Mouse (Mus musculus) cerebellum, postnatal 10 days (tissue): Measurements from ENCODE around the gene Pard3.

ENCODE experiments used
- DNase-seq, 2 experiments: peaks; one replicate each; pipeline ENCODE4 v3.0.0; 2021; ENCODE audit warnings: mixed read lengths in 2 of 2

Pard3 gene

DNA sequence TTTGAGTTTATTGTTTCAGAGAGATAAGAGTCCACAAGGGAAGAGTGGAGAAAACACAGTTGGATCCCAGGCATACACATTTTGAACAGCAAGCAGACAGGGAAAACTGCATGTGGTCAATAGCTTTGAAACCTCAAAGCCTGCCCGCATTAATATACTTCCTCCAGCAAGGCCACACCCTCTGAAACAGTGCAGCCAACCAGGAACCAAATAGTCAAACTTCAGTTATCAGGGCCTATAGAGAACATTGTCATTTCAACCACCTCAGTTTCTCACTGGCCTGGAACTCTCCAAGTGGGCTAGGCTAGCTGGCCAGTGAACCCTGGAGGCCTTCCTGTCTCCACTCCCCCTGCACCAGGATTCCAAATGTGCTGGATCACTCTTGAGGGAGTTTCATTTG, 442.6 kb downstream of the Pard3 start:
- no peak for DNase-seq

DNA sequence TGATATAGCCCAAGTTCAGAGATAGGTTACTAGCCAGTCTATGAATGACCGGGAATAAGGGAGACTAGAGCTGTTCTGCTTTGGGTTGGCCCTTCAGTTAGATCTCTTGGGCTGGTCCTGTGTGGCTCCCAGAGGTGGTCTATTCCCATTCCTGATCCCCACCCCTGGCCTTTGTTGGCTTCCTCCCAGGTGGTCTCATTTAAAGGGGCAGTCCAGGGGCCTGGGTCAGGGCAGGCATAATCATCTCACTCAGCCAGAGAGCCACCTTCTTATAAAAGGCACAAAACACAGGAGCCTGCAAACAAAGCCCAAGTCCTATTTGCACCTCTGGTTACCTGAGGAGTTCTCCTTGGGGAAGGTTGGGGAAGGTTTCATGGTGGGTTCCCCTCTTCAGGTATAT, 447.6 kb downstream of the Pard3 start:
- DNase-seq: no peak

DNA sequence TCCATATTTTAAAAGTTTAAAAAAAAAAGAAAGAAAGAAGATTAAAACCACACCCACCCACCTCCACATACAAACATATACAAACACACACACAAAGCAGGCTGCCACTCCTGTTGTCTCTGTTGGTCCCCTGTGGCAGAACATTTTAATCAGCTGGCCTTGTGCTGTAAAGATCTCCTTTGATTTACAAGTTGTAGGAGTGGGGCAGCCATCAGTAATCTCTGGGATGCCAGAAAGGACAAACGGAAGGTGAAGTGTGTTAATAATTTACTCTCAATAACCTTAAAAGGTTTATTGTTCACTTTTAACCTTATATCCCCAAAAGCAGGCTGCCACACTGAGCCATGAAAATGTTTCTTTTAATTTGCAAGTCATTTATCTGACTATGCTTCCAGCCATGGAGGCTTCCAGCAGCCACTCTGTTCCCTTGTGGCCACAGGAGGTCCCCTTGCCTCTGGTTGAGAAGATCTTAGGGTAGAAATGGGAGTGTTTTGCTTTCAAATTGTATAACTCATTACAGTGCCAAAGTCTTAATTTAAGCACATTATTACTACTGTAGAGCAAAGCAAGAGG, 448.4 kb downstream of the Pard3 start:
- DNase-seq: no peak

DNA sequence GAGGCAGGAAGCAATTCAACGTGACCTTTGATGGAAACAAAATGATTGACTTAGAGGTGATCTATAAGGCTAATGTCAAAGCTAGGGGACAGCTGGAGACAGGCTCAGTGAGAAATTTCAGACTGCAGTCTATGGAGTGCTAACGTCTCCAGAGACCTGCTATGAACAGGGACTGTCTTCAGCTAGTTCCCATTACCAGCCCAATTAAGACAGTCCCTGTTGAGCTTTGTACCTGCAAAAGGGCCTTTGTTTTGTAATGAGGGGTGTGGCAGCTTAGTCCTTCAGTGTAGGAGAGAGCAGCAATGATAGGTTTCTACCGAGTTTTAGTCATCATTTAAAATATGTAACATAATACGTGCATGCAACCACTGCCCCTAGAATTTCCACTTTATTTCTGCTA, 448.9 kb downstream of the Pard3 start:
- no peak for DNase-seq

DNA sequence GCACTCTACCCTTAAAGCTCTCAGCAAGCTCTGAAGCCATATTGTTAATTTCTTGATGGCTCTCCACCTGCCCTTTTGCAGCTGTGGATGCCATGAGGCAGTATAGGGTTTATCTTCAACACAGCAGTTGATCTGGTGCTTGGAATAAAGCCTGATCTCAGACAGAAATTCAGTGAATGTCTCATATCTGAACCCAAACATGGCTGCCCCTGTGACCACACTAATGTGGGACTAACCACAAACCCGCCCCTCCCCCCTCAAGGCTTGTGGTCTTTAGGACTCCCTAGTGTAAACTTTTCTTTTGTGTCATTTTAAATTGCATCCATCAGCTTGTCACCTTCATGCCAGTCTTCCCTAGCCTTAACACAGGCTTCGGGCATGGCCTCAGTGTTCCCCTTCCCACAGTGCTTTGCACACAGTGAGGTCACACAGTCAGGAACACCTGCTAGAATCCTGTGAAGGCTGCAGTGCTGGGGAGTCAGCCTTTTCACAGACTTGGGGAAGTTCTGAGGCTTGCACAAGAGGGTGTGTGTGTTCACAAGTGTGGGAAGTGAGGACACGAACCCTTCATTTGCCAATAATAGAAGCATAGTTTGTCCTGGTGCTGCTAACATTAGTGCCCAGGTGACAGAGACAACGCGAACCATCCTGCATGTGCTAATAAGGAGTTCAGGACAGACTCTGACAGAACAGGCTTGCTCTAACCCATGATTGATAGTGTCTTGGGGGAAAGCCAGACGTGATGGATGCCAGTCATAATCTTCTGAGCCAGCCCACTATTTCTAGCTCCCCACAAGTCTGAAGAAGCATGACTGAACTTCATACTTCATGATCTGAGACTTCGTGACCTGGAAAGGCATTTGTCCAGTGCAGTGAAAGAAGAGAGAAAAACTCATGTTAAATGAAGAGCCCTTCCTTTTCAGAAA, 451.4 kb downstream of the Pard3 start:
- no peak for DNase-seq

DNA sequence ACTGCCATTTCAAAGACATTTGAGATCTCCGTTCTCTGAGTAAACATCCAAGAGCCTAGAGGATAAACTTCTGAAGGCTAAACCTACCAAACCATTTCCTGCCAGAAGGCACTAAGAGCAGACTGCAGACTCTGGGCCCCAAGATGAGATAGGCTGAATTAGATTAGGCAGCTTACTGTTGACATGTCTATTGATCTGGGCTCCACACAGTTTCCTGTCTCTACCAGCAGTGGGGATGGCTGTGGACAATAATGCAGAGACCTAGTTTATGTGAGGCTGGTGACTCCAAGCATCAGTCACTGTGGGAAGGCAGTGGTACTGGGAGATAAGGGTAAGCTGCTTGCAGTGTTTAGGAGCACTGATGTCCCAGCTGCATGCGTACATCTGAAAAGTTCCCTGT, 452.4 kb downstream of the Pard3 start:
- no peak for DNase-seq

DNA sequence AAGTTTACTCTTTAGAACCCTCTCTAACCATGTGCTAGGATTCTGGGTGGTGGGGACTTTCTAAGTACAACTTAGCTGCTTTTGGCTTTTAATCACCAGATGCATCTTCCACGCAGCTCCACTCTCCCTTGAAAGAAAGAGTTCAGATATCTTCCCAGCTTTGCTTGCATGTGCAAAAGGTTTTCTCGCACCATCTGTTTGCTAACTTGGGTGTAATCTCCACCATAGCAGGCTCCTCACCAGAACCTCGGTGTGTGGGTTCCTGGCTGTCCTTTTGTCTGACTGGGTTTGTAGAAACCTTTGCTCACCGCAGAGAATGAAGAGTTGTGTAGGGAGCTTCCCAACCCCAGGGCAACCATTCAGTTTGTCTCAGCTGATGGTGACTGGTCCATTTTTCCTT, 462.0 kb downstream of the Pard3 start:
- DNase-seq: no peak

DNA sequence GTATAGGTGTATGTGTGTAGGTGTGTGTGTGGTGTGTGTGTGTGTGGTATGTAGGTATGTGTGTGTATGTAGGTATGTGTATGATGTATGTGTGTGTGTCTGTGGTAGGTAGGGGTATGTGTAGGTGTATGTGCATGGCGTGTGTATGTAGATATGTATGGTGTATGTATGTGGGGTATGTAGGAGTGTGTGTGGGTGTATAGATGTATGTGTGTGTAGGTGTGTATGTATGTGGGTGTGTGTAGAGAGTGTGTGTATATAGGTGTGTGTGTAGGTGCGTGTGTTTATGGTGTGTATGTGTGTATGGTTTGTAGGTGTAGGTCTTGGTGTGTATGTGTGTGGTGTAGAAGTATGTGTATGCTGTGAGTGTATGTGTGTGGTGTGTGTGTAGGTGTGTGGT, 464.6 kb downstream of the Pard3 start:
- no peak for DNase-seq

DNA sequence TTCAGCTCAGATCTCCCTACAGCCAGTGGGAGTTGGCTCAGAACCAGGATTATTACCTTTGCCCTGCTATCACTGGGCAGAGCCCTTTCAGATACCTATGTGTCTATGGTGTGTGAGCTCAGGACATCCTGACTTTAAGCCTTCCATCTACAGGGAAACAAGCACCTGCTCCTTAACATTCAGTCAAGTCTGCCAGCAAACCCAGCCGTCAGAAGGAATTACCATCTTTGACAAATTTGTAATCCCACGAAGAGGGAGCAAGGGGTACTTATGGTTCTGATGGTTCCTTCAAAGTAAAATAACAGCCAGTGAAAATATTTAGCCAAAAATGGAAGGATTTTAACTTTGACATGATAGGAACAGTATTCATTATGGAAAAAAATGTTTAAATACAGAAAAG, 466.1 kb downstream of the Pard3 start:
- peak; percentile 75 to 76 for DNase-seq

DNA sequence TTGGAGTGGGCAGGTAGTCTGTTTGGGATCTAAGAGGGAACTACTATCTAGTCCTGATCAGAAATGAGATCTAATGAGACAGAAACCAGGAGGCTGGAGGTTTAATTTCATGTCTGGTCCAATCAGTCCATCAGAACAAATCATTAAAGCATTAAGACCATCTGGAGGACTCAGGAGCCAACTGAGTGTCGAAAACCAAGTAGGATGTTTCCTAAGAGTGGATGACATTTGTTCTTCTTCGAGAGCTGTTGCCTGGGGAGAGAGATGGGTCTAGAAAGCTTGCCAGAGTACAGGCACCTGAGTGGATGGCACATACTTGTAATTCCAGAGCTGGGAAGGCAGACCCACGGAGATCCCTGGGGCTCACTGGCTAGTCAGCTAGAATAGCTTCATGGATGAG, 468.2 kb downstream of the Pard3 start:
- DNase-seq: peak; percentile 24 to 29

DNA sequence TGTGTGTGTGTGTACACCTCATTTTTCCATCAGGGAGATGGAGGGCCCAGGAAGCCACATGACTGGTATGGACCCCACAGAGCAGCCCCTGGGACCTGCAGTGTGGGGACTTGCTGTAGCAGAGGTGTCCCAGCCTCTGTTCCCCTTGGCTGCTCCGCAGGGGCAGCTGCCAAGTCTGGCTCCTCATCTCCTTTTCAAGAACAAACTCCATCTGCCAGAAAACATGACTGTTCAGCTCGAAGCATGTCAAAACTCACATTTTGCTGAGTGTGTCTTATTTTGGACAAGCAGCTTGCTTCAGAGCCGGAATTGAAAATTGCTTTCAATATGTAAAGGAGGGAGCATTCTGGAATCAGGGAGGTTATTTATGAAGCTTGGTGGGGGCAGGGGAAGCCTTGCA, 471.1 kb downstream of the Pard3 start:
- DNase-seq: peak; percentile 54 to 67

DNA sequence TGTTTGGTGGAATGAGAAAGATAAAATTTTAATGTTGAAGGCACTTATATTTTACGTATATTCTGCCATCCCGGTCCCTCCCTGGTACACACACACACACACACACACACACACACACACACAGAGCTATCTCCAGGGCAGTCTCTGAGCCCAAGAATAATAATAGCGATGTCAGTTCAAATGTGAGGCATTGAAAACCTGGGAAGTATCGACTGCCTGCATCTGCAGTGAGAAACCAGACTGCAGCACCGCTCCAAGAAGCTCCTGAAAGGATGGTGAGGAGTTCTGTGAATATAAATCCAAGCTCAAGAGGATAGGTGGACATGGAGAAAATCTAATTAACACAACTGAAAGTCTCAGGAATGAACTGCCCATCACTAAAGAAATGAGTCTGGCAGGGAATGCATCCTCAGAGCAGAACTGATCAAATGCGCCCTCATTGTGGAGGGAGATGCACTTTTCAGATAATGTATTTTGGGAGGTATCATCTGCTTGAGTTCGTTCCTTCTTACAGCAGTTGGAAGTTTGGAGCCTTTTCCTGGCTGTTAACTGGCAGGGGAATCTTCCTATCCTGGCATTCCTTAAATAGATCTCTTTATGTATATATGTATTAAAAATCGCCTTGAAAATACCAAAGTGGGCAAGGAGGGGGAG, 471.6 kb downstream of the Pard3 start:
- peak in 1 of 2 experiments; percentile 12 for DNase-seq

DNA sequence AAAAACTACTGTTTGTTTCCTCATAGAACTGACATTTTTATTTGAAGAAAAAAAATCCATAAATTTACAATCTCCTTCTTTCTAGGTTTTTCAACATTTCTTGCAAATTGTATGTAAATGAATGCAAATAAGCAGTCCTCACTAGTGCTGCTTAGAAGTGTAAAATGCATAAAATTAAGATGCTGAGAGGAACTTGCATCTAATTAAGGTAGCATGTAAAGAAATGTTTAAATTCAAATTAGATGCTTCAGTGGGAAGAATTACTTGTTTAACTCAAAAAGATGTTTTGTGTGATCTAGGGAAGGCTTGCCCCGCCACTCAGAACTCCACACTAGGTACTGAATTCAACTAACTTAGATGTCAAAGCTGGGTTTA, 472.1 kb downstream of the Pard3 start:
- no peak for DNase-seq

DNA sequence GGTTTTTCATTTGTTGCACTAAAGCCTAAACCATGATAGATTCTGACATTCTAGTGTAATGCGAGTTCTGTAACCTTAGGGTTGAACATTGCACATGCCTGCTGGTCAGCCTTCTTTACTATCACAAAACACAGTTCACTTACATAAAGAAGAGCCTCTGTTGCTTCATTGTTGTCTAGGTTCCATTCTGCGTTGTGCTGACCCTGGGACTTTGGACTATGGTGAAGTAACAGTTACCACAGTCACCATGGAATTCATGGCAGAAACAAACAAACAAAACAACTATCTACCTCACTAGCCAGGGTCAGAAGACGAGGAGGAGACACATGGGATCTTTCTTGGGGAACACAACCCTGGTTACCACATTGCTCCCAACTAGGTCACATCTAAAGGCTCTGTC, 476.1 kb downstream of the Pard3 start:
- no peak for DNase-seq

DNA sequence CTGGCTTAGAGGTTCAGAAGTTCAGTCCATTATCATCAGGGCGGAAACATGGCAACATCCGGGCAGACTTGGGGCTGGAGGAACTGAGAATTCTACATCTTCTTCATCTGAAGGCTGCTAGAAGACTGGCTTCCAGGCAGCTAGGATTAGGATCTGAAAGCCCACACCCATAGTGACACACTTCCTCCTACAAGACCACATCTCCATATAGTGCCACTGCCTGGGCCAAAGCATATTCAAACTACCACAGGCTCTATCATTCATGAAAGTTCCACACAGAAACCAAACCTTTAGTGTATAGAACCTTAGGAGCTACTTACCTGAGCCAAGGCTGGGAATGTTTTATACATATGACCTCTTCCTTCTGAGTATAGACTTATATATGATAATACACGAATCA, 476.6 kb downstream of the Pard3 start:
- DNase-seq: no peak

DNA sequence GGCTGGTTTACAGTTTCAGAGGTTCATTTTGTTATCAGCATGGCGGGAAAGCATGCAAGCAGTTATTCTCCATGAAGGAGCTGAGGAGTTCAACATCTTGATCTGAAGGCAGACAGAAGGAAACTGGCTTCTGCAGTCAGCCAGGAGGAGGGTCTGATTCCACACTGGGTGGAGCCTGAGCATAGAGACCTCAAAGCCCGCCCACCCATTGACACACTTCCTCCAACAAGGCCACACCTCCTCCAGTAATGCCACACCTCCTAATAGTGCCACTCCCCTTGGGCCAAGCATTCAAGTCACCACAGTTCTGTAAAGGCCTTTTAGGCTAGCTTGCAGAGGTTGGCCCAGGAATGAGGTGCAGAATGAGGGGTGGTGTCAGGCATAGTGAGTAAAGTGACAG, 478.5 kb downstream of the Pard3 start:
- no peak for DNase-seq

DNA sequence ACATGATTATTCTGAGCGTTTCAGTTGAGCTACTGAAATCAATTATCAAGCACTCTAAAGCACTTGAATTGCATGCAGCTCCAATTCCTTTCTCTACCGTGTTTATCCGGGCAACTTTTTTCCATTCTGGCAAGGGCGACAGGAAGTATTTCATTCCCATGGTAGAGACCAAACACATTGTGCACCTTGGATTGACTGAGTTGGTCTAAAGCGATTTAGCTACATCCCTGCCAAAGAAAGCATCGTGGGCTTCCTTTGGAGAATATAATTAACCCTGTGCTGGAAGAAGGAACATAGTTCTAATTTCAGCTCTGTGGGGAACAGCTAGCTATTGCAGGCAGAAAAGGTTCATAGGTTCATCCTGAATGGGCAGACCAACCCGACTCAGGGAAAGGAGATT, 480.0 kb downstream of the Pard3 start:
- no peak for DNase-seq

DNA sequence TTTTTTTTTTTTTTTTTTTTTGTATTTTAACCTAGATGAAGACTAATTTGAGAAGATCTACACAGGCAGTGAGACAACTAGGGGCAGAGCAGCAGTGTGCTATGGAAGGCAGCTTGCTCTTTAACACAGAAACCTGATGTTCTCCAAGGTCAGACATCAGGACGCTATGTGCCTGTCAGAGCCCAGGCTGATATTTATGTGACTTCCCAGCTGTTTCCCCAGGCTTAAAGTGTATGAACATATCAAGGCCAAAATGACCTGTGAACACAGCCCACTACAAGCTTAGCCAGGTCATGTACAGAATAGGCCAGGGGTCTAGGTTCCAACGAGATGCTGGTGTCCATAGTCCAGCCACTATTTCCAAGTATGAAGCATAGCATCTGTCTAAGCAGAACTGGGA, 482.5 kb downstream of the Pard3 start:
- DNase-seq: no peak

DNA sequence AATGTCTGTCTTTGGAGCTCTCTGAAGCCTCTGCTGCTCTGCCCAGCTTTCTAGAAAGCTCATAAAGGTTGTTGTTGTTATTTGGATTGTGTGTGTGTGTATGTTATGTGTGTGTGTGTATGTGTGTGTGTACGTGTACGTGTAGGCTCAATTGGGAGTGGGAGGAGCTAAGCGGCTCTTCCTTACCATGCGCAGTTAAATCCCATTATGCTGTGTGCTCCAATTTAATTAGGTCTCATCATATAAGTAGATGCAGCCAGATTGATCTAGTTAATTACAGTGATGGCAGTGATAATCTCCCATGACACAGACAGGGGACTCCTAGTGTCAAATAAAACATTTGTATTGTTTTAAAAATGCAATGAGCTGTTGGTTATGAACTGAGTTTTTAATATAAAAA, 487.2 kb downstream of the Pard3 start:
- DNase-seq: no peak

DNA sequence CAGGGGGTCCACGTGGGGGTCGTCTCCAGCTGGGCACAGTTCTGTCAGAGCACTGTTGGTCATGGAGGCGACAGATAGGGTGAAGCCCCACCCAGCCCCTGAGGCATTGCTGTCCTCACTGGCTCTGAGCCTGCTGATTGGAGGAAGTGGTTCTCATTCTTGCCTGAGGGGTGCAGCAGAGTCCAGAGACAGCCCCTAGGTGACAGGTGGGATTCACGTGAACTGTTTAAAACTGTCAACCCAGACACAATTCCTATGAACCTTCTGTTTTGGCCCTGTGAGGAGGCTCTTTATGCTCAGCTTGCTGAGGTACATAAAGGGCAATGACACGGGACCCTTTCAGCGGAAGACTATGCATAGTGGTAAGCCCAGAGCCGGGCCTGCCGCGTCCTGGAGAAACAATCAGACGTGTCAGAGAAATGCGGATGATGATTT, 488.5 kb downstream of the Pard3 start:
- peak; percentile 49 to 53 for DNase-seq

DNA sequence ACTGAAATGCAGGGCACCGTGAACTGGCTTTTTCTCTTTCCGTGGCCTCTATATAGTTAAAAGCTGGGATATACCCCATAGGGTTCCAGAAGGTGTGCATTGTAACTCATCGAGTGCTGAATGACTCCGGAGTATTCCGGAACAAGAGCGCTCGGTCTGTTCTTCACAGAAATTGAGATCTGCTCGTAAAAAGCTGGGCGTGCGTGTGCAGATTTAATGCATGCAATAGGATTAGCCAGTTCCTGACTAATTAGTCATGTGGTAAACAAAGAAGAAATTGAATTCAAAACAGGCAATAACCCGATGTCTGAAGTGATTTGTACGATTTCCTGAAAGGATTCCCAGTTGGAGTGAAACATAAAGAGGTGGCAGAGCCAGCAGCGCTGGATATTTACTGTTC, 489.1 kb downstream of the Pard3 start:
- no peak for DNase-seq

DNA sequence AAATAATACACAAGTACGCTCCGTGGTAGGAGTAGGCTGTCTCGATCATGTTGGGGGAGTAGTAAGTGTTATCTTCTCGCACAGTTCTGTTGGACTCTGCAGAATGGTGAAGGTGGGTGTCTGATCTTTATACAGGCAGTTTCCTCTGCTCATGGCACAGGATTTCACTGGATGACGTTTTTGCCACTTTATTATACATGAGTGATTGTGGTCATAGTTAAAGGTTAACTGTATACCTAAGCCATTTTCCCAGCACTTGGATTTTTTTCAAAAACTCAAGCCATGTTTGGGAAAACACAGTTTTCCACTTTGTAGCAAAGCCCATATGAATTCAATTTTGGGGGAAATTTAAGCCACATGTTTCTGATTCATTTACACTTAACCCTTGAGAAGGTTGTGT, 489.9 kb downstream of the Pard3 start:
- no peak for DNase-seq

DNA sequence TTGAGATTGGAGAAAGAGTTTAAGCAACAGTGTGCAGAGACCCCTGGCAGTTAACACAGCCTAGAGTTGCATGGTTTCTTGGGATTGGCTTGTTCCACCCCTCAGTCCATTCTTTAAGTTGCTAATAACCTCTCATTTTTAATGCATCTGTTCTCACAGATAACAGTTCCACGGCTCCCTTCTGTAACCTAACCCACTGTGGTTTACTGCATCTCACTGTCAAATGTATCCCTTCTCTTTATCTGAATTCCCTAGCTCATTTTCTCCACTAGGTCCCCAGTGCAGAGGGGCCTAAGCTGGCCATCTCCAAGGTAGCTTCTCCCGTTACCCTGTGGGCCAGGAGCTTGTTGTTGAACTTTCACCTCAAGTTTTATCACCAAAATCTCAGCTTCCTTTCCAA, 492.1 kb downstream of the Pard3 start:
- DNase-seq: no peak

DNA sequence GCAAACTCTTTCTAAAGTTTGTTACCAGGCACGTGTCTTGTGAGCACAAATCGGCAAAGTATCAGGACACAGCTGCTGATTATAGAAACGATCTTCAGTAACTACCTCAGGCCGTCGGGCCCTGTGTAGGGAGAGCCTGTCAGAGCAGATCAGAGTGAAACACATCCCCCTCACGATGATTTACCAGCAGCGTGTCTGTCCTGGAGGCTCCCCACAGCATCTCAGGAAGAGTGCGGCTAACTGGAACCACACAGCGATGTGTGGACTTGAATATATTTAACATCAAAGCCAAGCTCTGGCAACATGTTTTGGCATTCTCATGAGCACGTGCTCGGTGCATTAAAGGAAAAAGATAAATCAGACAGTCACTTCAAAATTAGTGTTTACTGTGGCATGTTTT, 493.3 kb downstream of the Pard3 start:
- no peak for DNase-seq
